Mouse (Mus musculus) neutrophil, adult 83 days (primary cell): ENCODE data around the gene Catsper1. TPM values are rescaled to one million over a fixed set of nuclear protein-coding genes. Genes with fewer than 3 reads are reported as not detected.

Experiments
- total RNA-seq, 2 experiments: library from RNA; stranded (reverse); gene quantifications; one replicate each; pipeline ENCODE4 v1.2.4; 2023

The Catsper1 gene
- total RNA-seq, result not detected

GRCm38 (mm10) chr19:5335441-5335840 is at the start of gene Catsper1:
Catsper1 (plus strand) TSS chr19:5335741.

DNA sequence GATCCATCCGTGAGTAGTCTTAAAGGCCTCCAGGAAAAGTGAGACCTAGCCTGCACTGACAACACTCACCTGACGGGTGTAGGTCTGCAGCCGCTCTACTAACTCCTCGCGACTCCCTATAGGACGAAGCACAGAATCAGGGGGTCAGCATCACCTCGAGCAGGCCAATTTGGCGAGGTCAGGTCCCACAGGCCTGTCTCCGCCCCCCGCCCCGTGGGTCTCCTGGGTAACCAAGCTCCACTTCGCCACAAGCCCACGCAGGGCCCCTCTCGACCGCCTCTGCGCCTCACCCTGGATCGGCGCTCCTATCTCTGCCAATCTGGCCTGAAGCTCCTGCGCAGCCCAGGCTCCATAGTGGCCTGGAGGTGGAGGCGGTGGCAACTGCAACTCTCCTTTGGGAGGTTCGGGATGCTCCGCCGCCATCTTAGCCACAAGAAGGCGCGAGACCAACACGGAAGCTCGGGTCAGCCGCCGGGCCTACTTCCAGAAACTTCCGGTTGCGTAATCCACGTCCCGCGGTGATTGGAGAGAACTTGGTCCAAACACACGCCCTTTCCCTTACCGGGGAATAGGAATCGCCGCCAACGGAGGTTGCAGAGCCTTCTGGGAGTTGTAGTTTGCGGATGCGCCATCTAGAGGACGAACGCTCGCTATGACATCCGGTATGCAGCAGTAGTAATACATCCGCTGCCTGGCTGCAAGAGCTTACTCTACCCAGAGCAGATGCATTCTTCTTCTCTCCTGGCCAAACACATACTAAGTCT is 40.4 kb upstream of the Catsper1 start, which contains the start of gene Sf3b2:
TSS of gene Sf3b2 (minus strand) at position 484 of the 764 bp plus-strand sequence.

GRCm38 (mm10) chr19:5297903-5298800 is 37.4 kb upstream of the Catsper1 start, which contains the start of gene Gal3st3:
Gal3st3 (plus strand) TSS chr19:5298331.

GRCm38 (mm10) chr19:5349502-5349873 is 13.9 kb downstream of the Catsper1 start, which contains the start of gene Cst6:
Cst6 (minus strand) TSS chr19:5349574.

DNA sequence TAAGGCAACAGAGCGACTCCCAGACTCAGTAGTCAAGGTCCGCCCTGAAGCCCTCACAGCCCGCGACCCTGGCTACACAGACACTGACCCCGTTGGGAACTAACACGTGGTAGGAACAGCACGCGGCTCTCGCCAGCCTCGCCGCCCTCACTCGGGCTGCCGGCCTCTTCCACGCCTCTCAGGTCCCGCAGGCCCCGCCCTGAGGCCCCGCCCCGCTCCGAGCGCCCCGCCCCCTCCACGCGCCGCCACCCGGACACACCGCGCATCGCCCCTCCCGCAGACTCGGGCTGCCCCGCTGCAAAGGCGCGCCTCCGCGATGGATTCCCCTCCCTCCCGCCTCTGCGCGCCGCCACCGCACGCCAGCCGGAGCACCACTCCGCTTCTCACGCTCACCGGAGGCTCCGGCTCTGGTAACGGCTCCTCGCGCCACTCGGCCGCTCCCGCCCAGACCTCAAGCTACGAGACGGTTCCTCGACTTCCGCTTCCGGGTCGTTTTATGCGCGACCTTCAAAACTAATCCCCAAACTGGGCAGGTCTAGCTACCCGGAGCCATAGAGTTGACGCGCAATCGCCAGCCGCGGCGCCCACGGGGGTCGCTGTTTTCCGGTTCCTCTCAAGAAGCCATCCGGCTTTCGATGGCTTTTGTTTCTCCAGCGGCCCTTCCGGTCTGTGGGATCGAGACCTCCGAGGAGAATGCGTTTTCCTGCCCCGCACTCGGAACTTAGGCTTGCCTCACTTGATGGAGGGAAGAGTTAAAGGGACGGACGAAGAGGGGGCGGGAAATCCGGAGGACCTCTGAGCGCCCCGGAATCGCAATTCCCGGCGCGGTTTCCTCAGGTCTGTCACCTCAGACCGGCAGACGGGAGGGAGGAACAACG is 30.9 kb downstream of the Catsper1 start, which contains the start of gene Eif1ad:
TSS of gene Eif1ad (plus strand) at position 567 of the 878 bp plus-strand sequence.

GRCm38 (mm10) chr19:5367053-5367359 is 31.5 kb downstream of the Catsper1 start, which contains the start of gene Banf1:
Banf1 (minus strand) TSS chr19:5367168.

DNA sequence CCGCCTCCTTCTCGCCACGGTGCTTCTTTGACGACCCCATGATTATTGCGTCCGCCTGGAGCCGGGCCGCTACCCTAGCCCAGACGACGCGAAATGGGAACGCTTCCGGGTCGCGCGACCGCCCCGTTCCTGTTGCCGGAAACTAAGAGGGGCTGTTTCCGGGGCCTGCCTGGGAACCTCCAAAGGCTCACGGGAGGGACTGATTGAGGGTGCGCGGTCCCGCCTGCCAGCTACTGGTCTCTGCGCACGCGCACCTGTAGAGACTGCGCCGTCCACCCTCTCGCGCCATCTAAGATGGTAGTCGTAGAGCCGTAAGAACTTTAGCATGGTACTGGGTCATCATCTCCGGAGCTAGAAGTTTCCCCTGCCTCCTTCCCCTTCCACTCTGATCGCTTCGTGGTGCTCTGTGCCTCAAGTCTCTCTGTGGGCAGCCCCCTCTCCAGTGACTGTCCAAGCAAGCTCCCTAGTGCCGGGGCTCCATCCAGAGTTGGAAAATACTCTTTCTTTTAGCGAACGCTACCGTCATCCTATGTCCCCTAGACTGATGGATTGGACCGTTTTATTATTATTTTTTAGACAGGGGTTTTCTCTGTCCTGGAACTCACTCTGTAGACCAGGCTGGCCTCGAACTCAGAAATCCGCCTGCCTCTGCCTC is 53.2 kb downstream of the Catsper1 start, which contains the start of gene Sart1:
TSS of gene Sart1 (minus strand) at position 116 of the 655 bp plus-strand sequence.

Other genes with a start within 250 kb of the Catsper1 start
- 10 to 100 TPM; 12.3 to 13.7 TPM for gene Yif1a, start 247.2 kb upstream of the Catsper1 start, total RNA-seq
- gene Cnih2, start 237.2 kb upstream of the Catsper1 start, total RNA-seq, result 1 to 10 TPM in 1 of 2 experiments, under 1 TPM in 1; 0.51 to 1.2 TPM
- 100 to 1,000 TPM; 129 to 130 TPM for gene Rab1b, start 228.7 kb upstream of the Catsper1 start, total RNA-seq
- 10 to 100 TPM; 10.2 to 11.9 TPM for gene Klc2, start 217.2 kb upstream of the Catsper1 start, total RNA-seq
- 100 to 1,000 TPM in 1 of 2 experiments, 10 to 100 TPM in 1; 91.2 to 101 TPM for gene Pacs1, start 62.6 kb upstream of the Catsper1 start, total RNA-seq
- 100 to 1,000 TPM; 203 to 204 TPM for gene Sf3b2, start 40.3 kb upstream of the Catsper1 start, total RNA-seq
- gene Gal3st3, start 37.4 kb upstream of the Catsper1 start, total RNA-seq, result not detected
- not detected for gene Cst6, start 13.8 kb downstream of the Catsper1 start, total RNA-seq
- gene Eif1ad, start 31.0 kb downstream of the Catsper1 start, total RNA-seq, result 10 to 100 TPM; 20.3 to 20.6 TPM
- 10 to 100 TPM; 77.5 to 94.0 TPM for gene Banf1, start 31.4 kb downstream of the Catsper1 start, total RNA-seq
- 10 to 100 TPM; 89.1 to 96.6 TPM for gene Sart1, start 53.0 kb downstream of the Catsper1 start, total RNA-seq
- gene Tsga10ip, start 66.8 kb downstream of the Catsper1 start, total RNA-seq, result not detected
- gene Drap1, start 89.2 kb downstream of the Catsper1 start, total RNA-seq, result 100 to 1,000 TPM; 104 to 121 TPM
- gene AI837181, start 89.4 kb downstream of the Catsper1 start, total RNA-seq, result 10 to 100 TPM; 36.4 to 36.5 TPM
- 10 to 100 TPM; 37.1 to 40.2 TPM for gene Fosl1, start 111.8 kb downstream of the Catsper1 start, total RNA-seq
- gene Ccdc85b, start 122.2 kb downstream of the Catsper1 start, total RNA-seq, result 1 to 10 TPM; 1.6 TPM
- 10 to 100 TPM; 47.8 to 53.1 TPM for gene Fibp, start 124.9 kb downstream of the Catsper1 start, total RNA-seq
- not detected for gene Ctsw, start 132.8 kb downstream of the Catsper1 start, total RNA-seq
- gene Efemp2, start 138.2 kb downstream of the Catsper1 start, total RNA-seq, result 1 to 10 TPM in 1 of 2 experiments, under 1 TPM in 1; 0.53 to 1.8 TPM
- 10 to 100 TPM; 17.1 to 18.7 TPM for gene Mus81, start 152.7 kb downstream of the Catsper1 start, total RNA-seq
- gene Cfl1, start 154.7 kb downstream of the Catsper1 start, total RNA-seq, result 1,000 to 10,000 TPM; 1,642 to 1,678 TPM
- 1 to 10 TPM; 1.2 to 1.4 TPM for gene 1700020D05Rik, start 168.0 kb downstream of the Catsper1 start, total RNA-seq
- gene Snx32, start 174.8 kb downstream of the Catsper1 start, total RNA-seq, result 1 to 10 TPM; 6.2 to 6.6 TPM
- under 1 TPM in 1 of 2 experiments, not detected in 1; 0.18 TPM for gene Ovol1, start 224.9 kb downstream of the Catsper1 start, total RNA-seq
- 10 to 100 TPM; 72.1 to 79.9 TPM for gene Ap5b1, start 232.3 kb downstream of the Catsper1 start, total RNA-seq